12 mouse cellular contexts compared by ENCODE assay signal in genomic region chr6:144772175-144772918, GRCm38 (mm10). TPM values are rescaled to one million over a fixed set of nuclear protein-coding genes. Genes with fewer than 3 reads are reported as not detected.
DNase-seq lines count a peak whose midpoint lies in the region; ATAC-seq and TF ChIP-seq lines count a peak whose summit lies in the region.
"Had no signal": no experiment of that assay in that cellular context is flagged by ENCODE, and none has a peak within 500 bp of the region (broad histone marks: within the 10 kb centered on the region; RNA-seq: fewer than 3 reads in every experiment).

No protein-coding gene starts in this region.

- TF ChIP-seq EP300 in liver, postnatal 0 days (IDR thresholded peaks at IDR 0.05; ENCODE audit: low read depth), result no peak

- peaks cover 17% of the 10 kb centered on the region for H3K4me1 ChIP-seq in lung, embryonic 16.5 days (replicated peaks; ENCODE audit: control insufficient read depth, insufficient read depth, low read length)
- H3K4me1 ChIP-seq in lung, adult 2 months (ENCODE audit: control insufficient read depth, insufficient read depth, low read length), result no peaks in the 10 kb centered on the region; the same call in 1 of the 2 replicates
- H3K4me1 ChIP-seq in liver, postnatal 0 days (ENCODE audit: insufficient read depth), result peaks cover 10% of the 10 kb centered on the region
- H3K4me1 ChIP-seq in cerebellum, adult 2 months (ENCODE audit: control insufficient read depth, insufficient read depth, low read length), result no peaks in the 10 kb centered on the region

- H3K27me3 ChIP-seq in lung, embryonic 16.5 days (ENCODE audit: control insufficient read depth, insufficient read depth, low read depth, low read length), result no peaks in the 10 kb centered on the region
- no peaks in the 10 kb centered on the region for H3K27me3 ChIP-seq in liver, postnatal 0 days (ENCODE audit: insufficient read depth, low read length)
- 0 out of 2 replicates have a peak, but pooled peaks cover 2% of the 10 kb centered on the region for H3K27me3 ChIP-seq in cerebellum, adult 2 months (ENCODE audit: control insufficient read depth, insufficient read depth, low read length)

- H3K4me3 ChIP-seq in lung, embryonic 16.5 days (ENCODE audit: low read length), result no peak overlapping the region
- no peak overlapping the region for H3K4me3 ChIP-seq in lung, adult 2 months (replicated peaks; ENCODE audit: extremely low read depth, low read depth, low read length)
- no peak overlapping the region for H3K4me3 ChIP-seq in liver, postnatal 0 days (ENCODE audit: low read depth, low read length)
- no peak overlapping the region for H3K4me3 ChIP-seq in cerebellum, adult 2 months (replicated peaks; ENCODE audit: insufficient read depth, low read depth, low read length)
- H3K4me3 ChIP-seq: heart, embryonic 15.5 days had no signal

- no peaks in the 10 kb centered on the region for H3K9me3 ChIP-seq in lung, embryonic 16.5 days (ENCODE audit: control insufficient read depth, low read length)
- no peaks in the 10 kb centered on the region for H3K9me3 ChIP-seq in liver, postnatal 0 days (ENCODE audit: low read length)
- H3K9me3 ChIP-seq: heart, embryonic 15.5 days had no signal

- H3K9ac ChIP-seq in lung, embryonic 16.5 days (ENCODE audit: low read length), result no peak overlapping the region
- H3K9ac ChIP-seq in liver, postnatal 0 days (replicated peaks), result no peak overlapping the region
- H3K9ac ChIP-seq: heart, embryonic 15.5 days had no signal

- H3K27ac ChIP-seq in lung, embryonic 16.5 days (ENCODE audit: low read length), result no peak overlapping the region
- no peak overlapping the region for H3K27ac ChIP-seq in liver, postnatal 0 days (ENCODE audit: low read depth)
- H3K27ac ChIP-seq in cerebellum, adult 2 months (ENCODE audit: insufficient read depth, low read length), result no peak overlapping the region
- H3K27ac ChIP-seq: heart, embryonic 15.5 days had no signal

- WGBS in lung, embryonic 16.5 days, result 55% methylated on average over 15 of the region's 15 CpGs
- WGBS in lung, adult 2 months, result 69% methylated on average over 15 of the region's 15 CpGs
- 54% methylated on average over 15 of the region's 15 CpGs for WGBS in liver, postnatal 0 days (ENCODE audit: insufficient replicate concordance)
- WGBS in cerebellum, adult 2 months, result 70% methylated on average over 15 of the region's 15 CpGs

- H3K36me3 ChIP-seq in lung, embryonic 16.5 days (ENCODE audit: control insufficient read depth, insufficient read depth, low read length), result no peaks in the 10 kb centered on the region
- no peaks in the 10 kb centered on the region for H3K36me3 ChIP-seq in liver, postnatal 0 days (replicated peaks; ENCODE audit: insufficient read depth, low read length)
- H3K36me3 ChIP-seq: G1E; heart, embryonic 15.5 days had no signal

- TF ChIP-seq CTCF in lung, adult 2 months (IDR thresholded peaks at IDR 0.05; ENCODE audit: insufficient read depth, low read length), result no peak
- TF ChIP-seq CTCF in liver, postnatal 0 days (IDR thresholded peaks at IDR 0.05; ENCODE audit: low read depth), result no peak
- no peak for TF ChIP-seq CTCF in cerebellum, adult 2 months (IDR thresholded peaks at IDR 0.05; ENCODE audit: borderline replicate concordance, insufficient read depth, low read depth, low read length)

- DNase-seq in embryo, embryonic 10 days (ENCODE audit: low spot score), result peak; percentile 45
- DNase-seq in embryo, embryonic 11 days, result no peak
- DNase-seq in lung, adult 2 months, result no peak
- DNase-seq in liver, postnatal 0 days, result peak; percentile 30
- no peak for DNase-seq in cerebellum, postnatal 14 days
- DNase-seq in cerebellum, adult 2 months, result no peak
- DNase-seq: kidney, adult 8-10 months; thymus, postnatal 4 days had no signal

- ATAC-seq in lung, embryonic 16.5 days (ENCODE audit: low read depth), result peak; percentile 78
- peak; percentile 94 for ATAC-seq in erythroblast, adult 5-6 weeks (replicated peaks; ENCODE audit: low FRiP score, poor library complexity, severe bottlenecking)
- peak; percentile 86 for ATAC-seq in liver, postnatal 0 days

- TF ChIP-seq POLR2A in lung, adult 2 months (IDR thresholded peaks at IDR 0.05; ENCODE audit: borderline replicate concordance, extremely low read depth, low read depth, low read length), result no peak
- TF ChIP-seq POLR2A in cerebellum, adult 2 months (IDR thresholded peaks at IDR 0.05; ENCODE audit: borderline replicate concordance, insufficient read depth, low read length), result no peak

- no peak overlapping the region for H3K4me2 ChIP-seq in lung, embryonic 16.5 days (ENCODE audit: low read depth, low read length)
- H3K4me2 ChIP-seq in liver, postnatal 0 days (ENCODE audit: low read depth, low read length), result no peak overlapping the region
- H3K4me2 ChIP-seq: heart, embryonic 15.5 days had no signal

RNA-seq across cellular contexts. Expression of gene Sox5, which starts 9.4 kb away (rescaled TPM):
- 22.9 and 23.6 TPM in 2 replicates for polyA plus RNA-seq in lung, embryonic 16.5 days (2015; fragmentation: Nextera tagmentation; extraction: Ambion mirVana)
- polyA plus RNA-seq in lung, adult 2 months (2012; rRNA removed), result 5.0 and 8.6 TPM in 2 replicates
- 0.21 and 3.1 TPM in 2 replicates for total RNA-seq in erythroblast, adult 5-6 weeks (2015; ENCODE audit: low replicate concordance)
- total RNA-seq in erythroblast, adult 5-6 weeks (2017; ENCODE audit: low replicate concordance), result 0.28 and 0.51 TPM in 2 replicates
- 5.0 and 7.5 TPM in 2 replicates for polyA plus RNA-seq in liver, postnatal 0 days (2015; fragmentation: Nextera tagmentation; extraction: Ambion mirVana)
- polyA plus RNA-seq in cerebellum, adult 2 months (2012; rRNA removed), result 12.4 and 13.3 TPM in 2 replicates
- polyA plus RNA-seq: G1E had no signal

Comparison
In these comparisons a context has a peak if more than half of its experiments do, and no peak if none do; other contexts are left out.
1. DNase-seq: peak in embryo, embryonic 10 days (single experiment) and liver, postnatal 0 days (single experiment); none in embryo, embryonic 11 days (single experiment), lung, adult 2 months (single experiment), cerebellum, postnatal 14 days (0 of 2) and cerebellum, adult 2 months (0 of 2).
2. Peak in every context shown above with its lines, with median percentiles within 50 percentile points of each other: ATAC-seq.